Comparison of ENCODE assay signal across 21 mouse cellular contexts in the genomic region with DNA sequence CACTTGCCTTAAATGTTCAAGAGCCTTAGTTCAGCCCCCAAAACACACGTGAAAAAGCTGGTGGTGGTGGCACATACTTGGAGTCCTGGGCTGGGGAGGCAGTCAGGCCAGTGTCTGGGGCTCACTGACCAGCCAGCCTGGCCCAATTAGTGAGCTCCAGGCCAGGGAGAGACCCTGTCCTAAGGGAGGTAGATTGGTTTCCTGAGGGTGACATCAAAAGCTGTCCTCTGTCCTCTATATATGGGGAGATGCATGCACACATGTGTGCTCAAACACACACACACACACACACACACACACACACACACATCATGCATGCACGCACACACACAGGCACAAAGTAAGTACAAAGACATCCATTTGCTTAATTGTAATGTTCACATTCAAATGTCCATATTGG. TPM values are rescaled to one million over a fixed set of nuclear protein-coding genes. Genes with fewer than 3 reads are reported as not detected.
DNase-seq lines count a peak whose midpoint lies in the region; ATAC-seq and TF ChIP-seq lines count a peak whose summit lies in the region.
"Had no signal": no experiment of that assay in that cellular context is flagged by ENCODE, and none has a peak within 500 bp of the region (broad histone marks: within the 10 kb centered on the region; RNA-seq: fewer than 3 reads in every experiment).

No protein-coding gene starts in this region.

- H3K36me3 ChIP-seq in forebrain, embryonic 12.5 days (replicated peaks), result no peaks in the 10 kb centered on the region
- H3K36me3 ChIP-seq in forebrain, postnatal 0 days (ENCODE audit: insufficient read depth), result no peaks in the 10 kb centered on the region
- no peaks in the 10 kb centered on the region for H3K36me3 ChIP-seq in intestine, embryonic 16.5 days (ENCODE audit: control insufficient read depth, insufficient read depth, low read length)
- H3K36me3 ChIP-seq in midbrain, postnatal 0 days (ENCODE audit: insufficient read depth, low read length), result no peaks in the 10 kb centered on the region
- H3K36me3 ChIP-seq in liver, embryonic 12.5 days, result no peaks in the 10 kb centered on the region
- H3K36me3 ChIP-seq: embryonic facial prominence, embryonic 13.5 days; G1E; limb, embryonic 13.5 days had no signal

- no peak overlapping the region for H3K4me3 ChIP-seq in forebrain, embryonic 12.5 days (replicated peaks)
- no peak overlapping the region for H3K4me3 ChIP-seq in forebrain, postnatal 0 days (ENCODE audit: low read depth, low read length)
- H3K4me3 ChIP-seq in intestine, embryonic 16.5 days (ENCODE audit: low read length), result no peak overlapping the region
- H3K4me3 ChIP-seq in midbrain, postnatal 0 days (ENCODE audit: low read depth, low read length), result no peak overlapping the region
- H3K4me3 ChIP-seq in liver, embryonic 12.5 days, result no peak overlapping the region
- H3K4me3 ChIP-seq: embryonic facial prominence, embryonic 13.5 days; limb, embryonic 13.5 days had no signal

- DNase-seq in forebrain, postnatal 0 days, result no peak
- no peak for DNase-seq in midbrain, postnatal 0 days (ENCODE audit: low spot score)
- no peak for DNase-seq in kidney, postnatal 14 days
- DNase-seq in kidney, adult 9 months, result no peak
- DNase-seq: adrenal gland, adult 8-10 months; cerebellum, adult 18-20 months; gastrocnemius, postnatal 10 days; kidney, adult 18-20 months; kidney, postnatal 36 days; layer of hippocampus, postnatal 36 days; liver, postnatal 0 days; lung, postnatal 36 days; right cerebral cortex, postnatal 25 days; thymus, adult 2 months had no signal

- peak overlapping the region; percentile 68; the same call in 1 of the 2 replicates for H3K27ac ChIP-seq in forebrain, embryonic 12.5 days
- peak overlapping the region; percentile 76 for H3K27ac ChIP-seq in forebrain, postnatal 0 days (ENCODE audit: low read depth, low read length)
- no peak overlapping the region for H3K27ac ChIP-seq in intestine, embryonic 16.5 days (ENCODE audit: low read length)
- H3K27ac ChIP-seq in midbrain, postnatal 0 days (ENCODE audit: low read depth, low read length), result peak overlapping the region; percentile 55
- H3K27ac ChIP-seq in liver, embryonic 12.5 days, result no peak overlapping the region
- H3K27ac ChIP-seq: embryonic facial prominence, embryonic 13.5 days; limb, embryonic 13.5 days had no signal

- peaks cover 9% of the 10 kb centered on the region; the same call in 1 of the 2 replicates for H3K27me3 ChIP-seq in forebrain, embryonic 12.5 days
- H3K27me3 ChIP-seq in forebrain, postnatal 0 days (ENCODE audit: insufficient read depth, low read length), result no peaks in the 10 kb centered on the region
- H3K27me3 ChIP-seq in intestine, embryonic 16.5 days (replicated peaks; ENCODE audit: control insufficient read depth, insufficient read depth, low read length), result no peaks in the 10 kb centered on the region
- no peaks in the 10 kb centered on the region for H3K27me3 ChIP-seq in midbrain, postnatal 0 days (ENCODE audit: insufficient read depth, low read length)
- peaks cover 32% of the 10 kb centered on the region for H3K27me3 ChIP-seq in liver, embryonic 12.5 days (replicated peaks)
- H3K27me3 ChIP-seq: embryonic facial prominence, embryonic 13.5 days had no signal

- no peaks in the 10 kb centered on the region for H3K9me3 ChIP-seq in forebrain, embryonic 12.5 days
- no peaks in the 10 kb centered on the region for H3K9me3 ChIP-seq in forebrain, postnatal 0 days (ENCODE audit: low read length)
- H3K9me3 ChIP-seq in intestine, embryonic 16.5 days (ENCODE audit: control insufficient read depth, low read length), result no peaks in the 10 kb centered on the region
- H3K9me3 ChIP-seq in midbrain, postnatal 0 days (ENCODE audit: low read length), result no peaks in the 10 kb centered on the region
- H3K9me3 ChIP-seq in liver, embryonic 12.5 days (replicated peaks), result no peaks in the 10 kb centered on the region
- H3K9me3 ChIP-seq: embryonic facial prominence, embryonic 13.5 days; G1E; limb, embryonic 13.5 days had no signal

- WGBS in forebrain, embryonic 12.5 days, result 42% methylated on average over 2 of the region's 2 CpGs
- 43% methylated on average over 2 of the region's 2 CpGs for WGBS in forebrain, postnatal 0 days
- WGBS in intestine, embryonic 16.5 days, result 61% methylated on average over 2 of the region's 2 CpGs
- 52% methylated on average over 2 of the region's 2 CpGs for WGBS in midbrain, postnatal 0 days
- WGBS in liver, embryonic 12.5 days (ENCODE audit: insufficient replicate concordance), result 51% methylated on average over 2 of the region's 2 CpGs

- no peak overlapping the region for H3K9ac ChIP-seq in forebrain, embryonic 12.5 days
- no peak overlapping the region for H3K9ac ChIP-seq in forebrain, postnatal 0 days
- H3K9ac ChIP-seq in intestine, embryonic 16.5 days (ENCODE audit: low read depth, low read length), result no peak overlapping the region
- H3K9ac ChIP-seq in midbrain, postnatal 0 days (replicated peaks; ENCODE audit: low read length, poor library complexity, severe bottlenecking), result no peak overlapping the region
- no peak overlapping the region for H3K9ac ChIP-seq in liver, embryonic 12.5 days
- H3K9ac ChIP-seq: embryonic facial prominence, embryonic 13.5 days; limb, embryonic 13.5 days; liver, postnatal 0 days had no signal

- TF ChIP-seq CTCF in forebrain, postnatal 0 days (IDR thresholded peaks at IDR 0.05; ENCODE audit: low read depth), result no peak
- TF ChIP-seq CTCF in midbrain, postnatal 0 days (IDR thresholded peaks at IDR 0.05), result no peak

- H3K4me1 ChIP-seq in forebrain, embryonic 12.5 days, result peaks cover 19% of the 10 kb centered on the region
- H3K4me1 ChIP-seq in forebrain, postnatal 0 days (ENCODE audit: insufficient read depth), result no peaks in the 10 kb centered on the region; the same call in 1 of the 2 replicates
- peaks cover 8% of the 10 kb centered on the region; the same call in 1 of the 2 replicates for H3K4me1 ChIP-seq in intestine, embryonic 16.5 days (ENCODE audit: control insufficient read depth, insufficient read depth, low read length)
- peaks cover 4% of the 10 kb centered on the region; the same call in 1 of the 2 replicates for H3K4me1 ChIP-seq in midbrain, postnatal 0 days (ENCODE audit: insufficient read depth, low read length)
- H3K4me1 ChIP-seq in liver, embryonic 12.5 days, result peaks cover 6% of the 10 kb centered on the region; the same call in 1 of the 2 replicates
- H3K4me1 ChIP-seq: limb, embryonic 13.5 days had no signal

- ATAC-seq in forebrain, embryonic 12.5 days (ENCODE audit: low FRiP score), result peak; percentile 47
- ATAC-seq in forebrain, postnatal 0 days, result no peak
- ATAC-seq in intestine, embryonic 16.5 days, result peak; percentile 36; the same call in 1 of the 2 replicates
- no peak for ATAC-seq in midbrain, postnatal 0 days (ENCODE audit: low FRiP score)
- ATAC-seq in liver, embryonic 12.5 days, result no peak
- ATAC-seq: liver, postnatal 0 days had no signal

- peak overlapping the region; percentile 47 for H3K4me2 ChIP-seq in forebrain, embryonic 12.5 days
- H3K4me2 ChIP-seq in forebrain, postnatal 0 days (ENCODE audit: low read depth), result no peak overlapping the region
- H3K4me2 ChIP-seq in intestine, embryonic 16.5 days (ENCODE audit: low read depth, low read length), result no peak overlapping the region
- H3K4me2 ChIP-seq in midbrain, postnatal 0 days (ENCODE audit: low read depth, low read length, poor library complexity, severe bottlenecking), result peak overlapping the region; percentile 36; the same call in 1 of the 2 replicates
- H3K4me2 ChIP-seq in liver, embryonic 12.5 days, result no peak overlapping the region

RNA-seq across cellular contexts. Expression of a gene that starts 9.1 kb away (rescaled TPM):
- polyA plus RNA-seq in forebrain, embryonic 12.5 days (2016; fragmentation: Nextera tagmentation; extraction: Ambion mirVana), result 138 and 144 TPM in 2 replicates
- 81.8 and 96.3 TPM in 2 replicates for total RNA-seq in forebrain, postnatal 0 days (2014; rRNA removed)
- polyA plus RNA-seq in forebrain, postnatal 0 days (2015; fragmentation: Nextera tagmentation; extraction: Ambion mirVana), result 49.2 and 64.4 TPM in 2 replicates
- polyA plus RNA-seq in intestine, embryonic 16.5 days (2015; fragmentation: Nextera tagmentation; extraction: Ambion mirVana), result 41.4 and 42.4 TPM in 2 replicates
- total RNA-seq in midbrain, postnatal 0 days (2014; rRNA removed), result 74.5 and 79.2 TPM in 2 replicates
- polyA plus RNA-seq in midbrain, postnatal 0 days (2015; fragmentation: Nextera tagmentation; extraction: Ambion mirVana), result 54.3 and 65.5 TPM in 2 replicates
- 33.2 and 34.4 TPM in 2 replicates for polyA plus RNA-seq in liver, embryonic 12.5 days (2016; fragmentation: Nextera tagmentation; extraction: Ambion mirVana)

RNA-seq across cellular contexts. Expression of a gene that starts 11.7 kb away (rescaled TPM):
- polyA plus RNA-seq in forebrain, embryonic 12.5 days (2016; fragmentation: Nextera tagmentation; extraction: Ambion mirVana), result 2.7 and 4.8 TPM in 2 replicates
- 5.0 TPM in 2 replicates for total RNA-seq in forebrain, postnatal 0 days (2014; rRNA removed)
- 4.7 and 7.0 TPM in 2 replicates for polyA plus RNA-seq in forebrain, postnatal 0 days (2015; fragmentation: Nextera tagmentation; extraction: Ambion mirVana)
- polyA plus RNA-seq in intestine, embryonic 16.5 days (2015; fragmentation: Nextera tagmentation; extraction: Ambion mirVana), result 7.6 and 9.7 TPM in 2 replicates
- 5.2 and 5.9 TPM in 2 replicates for total RNA-seq in midbrain, postnatal 0 days (2014; rRNA removed)
- polyA plus RNA-seq in midbrain, postnatal 0 days (2015; fragmentation: Nextera tagmentation; extraction: Ambion mirVana), result 4.4 and 6.4 TPM in 2 replicates
- polyA plus RNA-seq in liver, embryonic 12.5 days (2016; fragmentation: Nextera tagmentation; extraction: Ambion mirVana), result 3.2 and 3.9 TPM in 2 replicates
- polyA plus RNA-seq: G1E had no signal

RNA-seq across cellular contexts. Expression of a gene that starts 46.8 kb away (rescaled TPM):
- polyA plus RNA-seq in forebrain, embryonic 12.5 days (2016; fragmentation: Nextera tagmentation; extraction: Ambion mirVana), result not detected in 2 replicates
- total RNA-seq in forebrain, postnatal 0 days (2014; rRNA removed), result not detected in 2 replicates
- polyA plus RNA-seq in forebrain, postnatal 0 days (2015; fragmentation: Nextera tagmentation; extraction: Ambion mirVana), result not detected in 2 replicates
- not detected in 2 replicates for polyA plus RNA-seq in intestine, embryonic 16.5 days (2015; fragmentation: Nextera tagmentation; extraction: Ambion mirVana)
- total RNA-seq in midbrain, postnatal 0 days (2014; rRNA removed), result not detected in 2 replicates
- not detected in 2 replicates for polyA plus RNA-seq in midbrain, postnatal 0 days (2015; fragmentation: Nextera tagmentation; extraction: Ambion mirVana)
- polyA plus RNA-seq in liver, embryonic 12.5 days (2016; fragmentation: Nextera tagmentation; extraction: Ambion mirVana), result not detected in 2 replicates
- total RNA-seq: adrenal gland, adult 8-10 months; G1E; gastrocnemius, postnatal 10 days; heart, postnatal 25 days; layer of hippocampus, postnatal 36 days had no signal
- polyA plus RNA-seq: embryonic facial prominence, embryonic 13.5 days; G1E; limb, embryonic 13.5 days; liver, postnatal 0 days; thymus, adult 2 months had no signal

Comparison
In these comparisons a context has a peak if more than half of its experiments do, and no peak if none do; other contexts are left out.
1. ATAC-seq: peak in forebrain, embryonic 12.5 days (single experiment) and intestine, embryonic 16.5 days (single experiment); none in forebrain, postnatal 0 days (single experiment), midbrain, postnatal 0 days (single experiment) and liver, embryonic 12.5 days (single experiment).
2. H3K4me2 ChIP-seq: peak in forebrain, embryonic 12.5 days (single experiment) and midbrain, postnatal 0 days (single experiment); none in forebrain, postnatal 0 days (single experiment), intestine, embryonic 16.5 days (single experiment) and liver, embryonic 12.5 days (single experiment).
3. H3K27ac ChIP-seq: peak in forebrain, embryonic 12.5 days (single experiment), forebrain, postnatal 0 days (single experiment) and midbrain, postnatal 0 days (single experiment); none in intestine, embryonic 16.5 days (single experiment) and liver, embryonic 12.5 days (single experiment).